Comparison of ENCODE assay signal across 28 mouse cellular contexts in the genomic region with DNA sequence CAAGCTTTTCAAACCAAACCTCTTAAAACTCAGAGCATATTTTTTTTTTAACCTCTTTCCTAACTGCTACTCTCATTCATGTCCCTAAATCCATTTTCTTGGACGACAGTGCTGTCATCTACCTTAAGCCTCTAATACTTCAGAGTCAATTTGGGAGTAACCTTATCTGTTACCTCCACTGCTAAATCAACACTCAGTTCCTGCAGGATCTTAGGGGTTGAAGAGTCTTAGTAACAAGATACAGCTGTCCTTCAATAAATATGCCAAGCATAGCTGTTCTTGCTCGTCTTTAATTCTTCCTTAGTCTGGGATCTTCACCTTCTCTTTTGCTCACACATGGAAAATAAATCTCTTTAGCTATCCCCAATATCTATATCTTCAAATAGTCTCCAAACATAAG. TPM values are rescaled to one million over a fixed set of nuclear protein-coding genes. Genes with fewer than 3 reads are reported as not detected.
"Had no signal": no experiment of that assay in that cellular context is flagged by ENCODE, and none has a peak within 500 bp of the region (broad histone marks: within the 10 kb centered on the region; RNA-seq: fewer than 3 reads in every experiment).

No protein-coding gene starts in this region.

- H3K4me2 ChIP-seq: embryonic facial prominence, embryonic 12.5 days; embryonic facial prominence, embryonic 13.5 days; embryonic facial prominence, embryonic 15.5 days; forebrain, embryonic 12.5 days; forebrain, embryonic 13.5 days; forebrain, embryonic 15.5 days had no signal

- ATAC-seq: forebrain, embryonic 13.5 days; forebrain, embryonic 14.5 days; forebrain, embryonic 15.5 days; forebrain, embryonic 16.5 days; forebrain, postnatal 0 days had no signal

- H3K4me1 ChIP-seq: embryonic facial prominence, embryonic 10.5 days; embryonic facial prominence, embryonic 12.5 days; embryonic facial prominence, embryonic 13.5 days; embryonic facial prominence, embryonic 15.5 days; forebrain, embryonic 10.5 days; forebrain, embryonic 12.5 days; forebrain, embryonic 13.5 days; forebrain, embryonic 15.5 days had no signal

- H3K27ac ChIP-seq: embryonic facial prominence, embryonic 10.5 days; embryonic facial prominence, embryonic 12.5 days; embryonic facial prominence, embryonic 13.5 days; embryonic facial prominence, embryonic 15.5 days; forebrain, embryonic 10.5 days; forebrain, embryonic 12.5 days; forebrain, embryonic 13.5 days; forebrain, embryonic 15.5 days; gastrocnemius, adult 2 months had no signal

- H3K9ac ChIP-seq: embryonic facial prominence, embryonic 12.5 days; embryonic facial prominence, embryonic 13.5 days; embryonic facial prominence, embryonic 15.5 days; forebrain, embryonic 12.5 days; forebrain, embryonic 13.5 days; forebrain, embryonic 15.5 days; forebrain, postnatal 0 days had no signal

- H3K4me3 ChIP-seq: embryonic facial prominence, embryonic 10.5 days; embryonic facial prominence, embryonic 12.5 days; embryonic facial prominence, embryonic 13.5 days; embryonic facial prominence, embryonic 15.5 days; erythroblast, embryonic 14.5 days; forebrain, embryonic 10.5 days; forebrain, embryonic 12.5 days; forebrain, embryonic 13.5 days; forebrain, embryonic 15.5 days; gastrocnemius, adult 2 months had no signal

- DNase-seq: cerebellum, adult 2 months; cerebellum, adult 8-10 months; cerebellum, adult 9-10 months; cerebellum, adult 9-11 months; cerebellum, postnatal 10 days; cerebellum, postnatal 14 days; cerebellum, postnatal 25 days; cerebellum, postnatal 36 days; embryo, embryonic 11 days; forebrain, postnatal 0 days; gastrocnemius, adult 2 months; gastrocnemius, postnatal 10 days; gastrocnemius, postnatal 14 days; gastrocnemius, postnatal 25 days; gastrocnemius, postnatal 36 days; heart, adult 11 months; heart, adult 18-20 months had no signal

- H3K9me3 ChIP-seq: embryonic facial prominence, embryonic 10.5 days; embryonic facial prominence, embryonic 12.5 days; embryonic facial prominence, embryonic 13.5 days; embryonic facial prominence, embryonic 15.5 days; forebrain, embryonic 10.5 days; forebrain, embryonic 12.5 days; forebrain, embryonic 13.5 days; forebrain, embryonic 15.5 days had no signal

- H3K36me3 ChIP-seq: embryonic facial prominence, embryonic 10.5 days; embryonic facial prominence, embryonic 12.5 days; embryonic facial prominence, embryonic 13.5 days; embryonic facial prominence, embryonic 15.5 days; forebrain, embryonic 10.5 days; forebrain, embryonic 12.5 days; forebrain, embryonic 15.5 days had no signal

- H3K27me3 ChIP-seq: embryonic facial prominence, embryonic 12.5 days; embryonic facial prominence, embryonic 13.5 days; embryonic facial prominence, embryonic 15.5 days; forebrain, embryonic 12.5 days; forebrain, embryonic 13.5 days; forebrain, embryonic 15.5 days had no signal

RNA-seq across cellular contexts. Expression of a gene that starts 34.9 kb away (rescaled TPM):
- polyA plus RNA-seq: erythroblast, embryonic 14.5 days had no signal
